Mouse (Mus musculus): Measurements from ENCODE around the gene Bmper. TPM values are rescaled to one million over a fixed set of nuclear protein-coding genes. Genes with fewer than 3 reads are reported as not detected.

The Bmper gene
- polyA plus RNA-seq, 1 experiment from 2014 or later: 27.0 TPM

- no peaks in the 10 kb centered on the region for H3K4me1 ChIP-seq (ENCODE audit: insufficient read depth, low read depth, low read length)
- TF ChIP-seq EP300 (IDR thresholded peaks at IDR 0.05) (no peak), CTCF (IDR thresholded peaks at IDR 0.05) (no peak)
- H3K4me3 ChIP-seq (ENCODE audit: low read depth, low read length): no peak overlapping the region
- H3K4me2 ChIP-seq (replicated peaks; ENCODE audit: low read depth, low read length): no peak overlapping the region
- WGBS: 82% methylated on average over 3 of the region's 3 CpGs
- no peak overlapping the region for H3K27ac ChIP-seq (ENCODE audit: low read length)
- no peak overlapping the region for H3K9ac ChIP-seq (replicated peaks; ENCODE audit: low read depth)
- ATAC-seq (no peak), DNase-seq (ENCODE audit: low spot score) (no peak)
- H3K27me3 ChIP-seq (replicated peaks; ENCODE audit: insufficient read depth, low read length): no peaks in the 10 kb centered on the region
- no peaks in the 10 kb centered on the region for H3K36me3 ChIP-seq (ENCODE audit: insufficient read depth, low read length)
- no peaks in the 10 kb centered on the region for H3K9me3 ChIP-seq (ENCODE audit: low read length)
These were observed 185.3 kb downstream of the Bmper start for GRCm38 (mm10) chr9:23407935-23408781.

- Histone ChIP-seq H3K27me3 (replicated peaks; ENCODE audit: insufficient read depth, low read length) (no peaks in the 10 kb centered on the region), H3K4me1 (ENCODE audit: insufficient read depth, low read depth, low read length) (no peaks in the 10 kb centered on the region), H3K9me3 (ENCODE audit: low read length) (no peaks in the 10 kb centered on the region), H3K4me3 (ENCODE audit: low read depth, low read length) (no peak overlapping the region), H3K9ac (replicated peaks; ENCODE audit: low read depth) (no peak overlapping the region), H3K4me2 (replicated peaks; ENCODE audit: low read depth, low read length) (no peak overlapping the region), H3K36me3 (ENCODE audit: insufficient read depth, low read length) (no peaks in the 10 kb centered on the region), H3K27ac (ENCODE audit: low read length) (no peak overlapping the region)
- WGBS: 49% methylated on average over 2 of the region's 2 CpGs
- ATAC-seq (0 out of 2 replicates have a peak, but pooled peaks have one; percentile 25), DNase-seq (ENCODE audit: low spot score) (no peak)
- TF ChIP-seq CTCF (IDR thresholded peaks at IDR 0.05): no peak
- no peak for TF ChIP-seq EP300 (IDR thresholded peaks at IDR 0.05)
These were observed 187.7 kb downstream of the Bmper start for GRCm38 (mm10) chr9:23410567-23410966.

- Histone ChIP-seq H3K4me3 (ENCODE audit: low read depth, low read length) (no peak overlapping the region), H3K36me3 (ENCODE audit: insufficient read depth, low read length) (no peaks in the 10 kb centered on the region), H3K4me1 (ENCODE audit: insufficient read depth, low read depth, low read length) (no peaks in the 10 kb centered on the region), H3K9ac (replicated peaks; ENCODE audit: low read depth) (no peak overlapping the region), H3K27me3 (replicated peaks; ENCODE audit: insufficient read depth, low read length) (no peaks in the 10 kb centered on the region), H3K27ac (ENCODE audit: low read length) (no peak overlapping the region), H3K9me3 (ENCODE audit: low read length) (no peaks in the 10 kb centered on the region), H3K4me2 (replicated peaks; ENCODE audit: low read depth, low read length) (no peak overlapping the region)
- DNase-seq (ENCODE audit: low spot score) (no peak), ATAC-seq (no peak)
- TF ChIP-seq CTCF (IDR thresholded peaks at IDR 0.05): no peak
- TF ChIP-seq EP300 (IDR thresholded peaks at IDR 0.05): no peak
- 67% methylated on average over 2 of the region's 2 CpGs for WGBS
These were observed 190.1 kb downstream of the Bmper start for GRCm38 (mm10) chr9:23412956-23413355.

GRCm38 (mm10) chr9:23419107-23419506 is 196.2 kb downstream of the Bmper start:
- peak; percentile 29 for TF ChIP-seq CTCF (IDR thresholded peaks at IDR 0.05)
- TF ChIP-seq EP300 (IDR thresholded peaks at IDR 0.05): no peak
- no peaks in the 10 kb centered on the region for H3K9me3 ChIP-seq (ENCODE audit: low read length)
- H3K4me1 ChIP-seq (ENCODE audit: insufficient read depth, low read depth, low read length): no peaks in the 10 kb centered on the region
- H3K4me2 ChIP-seq (replicated peaks; ENCODE audit: low read depth, low read length): no peak overlapping the region
- H3K27ac ChIP-seq (ENCODE audit: low read length): no peak overlapping the region
- no peaks in the 10 kb centered on the region for H3K27me3 ChIP-seq (replicated peaks; ENCODE audit: insufficient read depth, low read length)
- DNase-seq (ENCODE audit: low spot score): no peak
- WGBS: 87% methylated on average over 2 of the region's 2 CpGs
- no peak overlapping the region for H3K4me3 ChIP-seq (ENCODE audit: low read depth, low read length)
- no peak overlapping the region for H3K9ac ChIP-seq (replicated peaks; ENCODE audit: low read depth)
- no peaks in the 10 kb centered on the region for H3K36me3 ChIP-seq (ENCODE audit: insufficient read depth, low read length)
- no peak for ATAC-seq

GRCm38 (mm10) chr9:23423748-23424147 is 200.9 kb downstream of the Bmper start:
- no peak overlapping the region for H3K4me3 ChIP-seq (ENCODE audit: low read depth, low read length)
- no peak for DNase-seq (ENCODE audit: low spot score)
- H3K9ac ChIP-seq (replicated peaks; ENCODE audit: low read depth): no peak overlapping the region
- no peaks in the 10 kb centered on the region for H3K36me3 ChIP-seq (ENCODE audit: insufficient read depth, low read length)
- 89% methylated on average over 1 of the region's 1 CpGs for WGBS
- no peak for ATAC-seq
- no peak overlapping the region for H3K27ac ChIP-seq (ENCODE audit: low read length)
- H3K27me3 ChIP-seq (replicated peaks; ENCODE audit: insufficient read depth, low read length): no peaks in the 10 kb centered on the region
- TF ChIP-seq EP300 (IDR thresholded peaks at IDR 0.05) (no peak), CTCF (IDR thresholded peaks at IDR 0.05) (no peak)
- no peaks in the 10 kb centered on the region for H3K9me3 ChIP-seq (ENCODE audit: low read length)
- H3K4me1 ChIP-seq (ENCODE audit: insufficient read depth, low read depth, low read length): no peaks in the 10 kb centered on the region
- no peak overlapping the region for H3K4me2 ChIP-seq (replicated peaks; ENCODE audit: low read depth, low read length)

GRCm38 (mm10) chr9:23432631-23433030 is 209.8 kb downstream of the Bmper start:
- DNase-seq (ENCODE audit: low spot score) (peak; percentile 21), ATAC-seq (no peak)
- no peak for TF ChIP-seq CTCF (IDR thresholded peaks at IDR 0.05)
- TF ChIP-seq EP300 (IDR thresholded peaks at IDR 0.05): no peak
- Histone ChIP-seq H3K4me3 (ENCODE audit: low read depth, low read length) (no peak overlapping the region), H3K9ac (replicated peaks; ENCODE audit: low read depth) (no peak overlapping the region), H3K36me3 (ENCODE audit: insufficient read depth, low read length) (no peaks in the 10 kb centered on the region), H3K27me3 (replicated peaks; ENCODE audit: insufficient read depth, low read length) (no peaks in the 10 kb centered on the region), H3K4me2 (replicated peaks; ENCODE audit: low read depth, low read length) (no peak overlapping the region), H3K4me1 (ENCODE audit: insufficient read depth, low read depth, low read length) (no peaks in the 10 kb centered on the region), H3K9me3 (ENCODE audit: low read length) (no peaks in the 10 kb centered on the region), H3K27ac (ENCODE audit: low read length) (no peak overlapping the region)
- WGBS: 85% methylated on average over 2 of the region's 2 CpGs

Measured in lung, postnatal 0 days (tissue).